24 mouse cellular contexts compared by ENCODE assay signal in the genomic region with DNA sequence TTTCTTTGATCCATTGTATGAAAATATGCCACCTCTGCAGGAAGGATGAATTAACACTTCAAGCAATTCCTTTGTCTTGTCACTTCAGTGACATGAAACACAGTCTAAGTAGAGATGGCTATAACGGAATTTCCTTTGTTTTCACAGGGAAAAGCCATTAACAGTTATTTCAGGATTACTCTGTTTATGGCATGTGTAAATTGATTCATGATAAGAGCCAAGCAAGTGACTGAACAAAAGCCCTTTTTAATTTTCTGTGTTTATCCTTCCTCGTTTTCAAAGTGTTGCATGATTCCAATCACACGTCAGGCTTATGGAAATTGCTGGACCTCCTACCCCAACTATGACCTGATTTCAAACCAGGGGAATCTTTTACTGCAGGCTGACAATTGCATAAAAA.
DNase-seq lines count a peak whose midpoint lies in the region; ATAC-seq lines count a peak whose summit lies in the region.
"Had no signal": no experiment of that assay in that cellular context is flagged by ENCODE, and none has a peak within 500 bp of the region (broad histone marks: within the 10 kb centered on the region; RNA-seq: fewer than 3 reads in every experiment).

No protein-coding gene starts in this region.

- H3K4me1 ChIP-seq in forebrain, embryonic 15.5 days, result peaks cover 13% of the 10 kb centered on the region; the same call in 1 of the 2 replicates
- H3K4me1 ChIP-seq in forebrain, embryonic 11.5 days (replicated peaks; ENCODE audit: control insufficient read depth, insufficient read depth, low read length), result no peaks in the 10 kb centered on the region
- H3K4me1 ChIP-seq in midbrain, embryonic 13.5 days (replicated peaks), result 0 out of 2 replicates have a peak, but pooled peaks cover 3% of the 10 kb centered on the region
- no peaks in the 10 kb centered on the region for H3K4me1 ChIP-seq in midbrain, embryonic 11.5 days (ENCODE audit: control insufficient read depth, insufficient read depth, low read length)
- peaks cover 7% of the 10 kb centered on the region for H3K4me1 ChIP-seq in midbrain, embryonic 16.5 days (ENCODE audit: control insufficient read depth, insufficient read depth, low read length)
- H3K4me1 ChIP-seq: embryonic facial prominence, embryonic 13.5 days; limb, embryonic 13.5 days; lung, embryonic 15.5 days had no signal

- H3K27ac ChIP-seq in forebrain, embryonic 15.5 days (replicated peaks), result peak overlapping the region; percentile 43; the same call in 1 of the 2 replicates
- H3K27ac ChIP-seq in forebrain, embryonic 11.5 days (ENCODE audit: low read depth, low read length), result no peak overlapping the region
- peak overlapping the region; percentile 60 for H3K27ac ChIP-seq in midbrain, embryonic 13.5 days
- H3K27ac ChIP-seq in midbrain, embryonic 11.5 days (ENCODE audit: low read depth, low read length), result no peak overlapping the region
- peak overlapping the region; percentile 61; the same call in 1 of the 2 replicates for H3K27ac ChIP-seq in midbrain, embryonic 16.5 days (ENCODE audit: low read length)
- H3K27ac ChIP-seq: embryonic facial prominence, embryonic 13.5 days; left cerebral cortex, adult 2 months; limb, embryonic 13.5 days; lung, embryonic 15.5 days; midbrain, embryonic 12.5 days had no signal

- no peak overlapping the region for H3K9ac ChIP-seq in forebrain, embryonic 15.5 days (replicated peaks)
- H3K9ac ChIP-seq in forebrain, embryonic 11.5 days (ENCODE audit: low read length), result no peak overlapping the region
- H3K9ac ChIP-seq in midbrain, embryonic 13.5 days (replicated peaks), result no peak overlapping the region
- H3K9ac ChIP-seq in midbrain, embryonic 11.5 days (ENCODE audit: low read length), result no peak overlapping the region
- H3K9ac ChIP-seq in midbrain, embryonic 16.5 days (ENCODE audit: low read depth, low read length), result no peak overlapping the region
- H3K9ac ChIP-seq: embryonic facial prominence, embryonic 13.5 days; limb, embryonic 13.5 days; lung, embryonic 15.5 days; midbrain, embryonic 12.5 days had no signal

- DNase-seq in forebrain, embryonic 11.5 days (ENCODE audit: low spot score), result no peak
- no peak for DNase-seq in midbrain, embryonic 11.5 days (ENCODE audit: low spot score, missing footprints)
- DNase-seq in retina, postnatal 1 day, result peak; percentile 12
- DNase-seq in retina, embryonic 14.5 days (ENCODE audit: low spot score), result no peak
- DNase-seq in left cerebral cortex, adult 8-10 months (ENCODE audit: low spot score in 2 of 2), result no peak
- DNase-seq: adrenal gland, postnatal 14 days; cerebellum, adult 11-12 months; cerebellum, adult 9-11 months; gastrocnemius, postnatal 14 days; heart, postnatal 14 days; kidney, adult 9 months; kidney, postnatal 25 days; thymus, postnatal 4 days had no signal

- no peaks in the 10 kb centered on the region for H3K36me3 ChIP-seq in forebrain, embryonic 15.5 days
- no peaks in the 10 kb centered on the region for H3K36me3 ChIP-seq in forebrain, embryonic 11.5 days (ENCODE audit: control insufficient read depth, insufficient read depth, low read length)
- no peaks in the 10 kb centered on the region for H3K36me3 ChIP-seq in midbrain, embryonic 13.5 days
- no peaks in the 10 kb centered on the region for H3K36me3 ChIP-seq in midbrain, embryonic 11.5 days (ENCODE audit: control insufficient read depth, insufficient read depth, low read length)
- H3K36me3 ChIP-seq in midbrain, embryonic 16.5 days (ENCODE audit: control insufficient read depth, insufficient read depth, low read length), result no peaks in the 10 kb centered on the region
- H3K36me3 ChIP-seq: embryonic facial prominence, embryonic 13.5 days; limb, embryonic 13.5 days; lung, embryonic 15.5 days; midbrain, embryonic 12.5 days had no signal

- WGBS in forebrain, embryonic 15.5 days, result 21% methylated on average over 3 of the region's 3 CpGs
- 41% methylated on average over 3 of the region's 3 CpGs for WGBS in forebrain, embryonic 11.5 days
- 24% methylated on average over 3 of the region's 3 CpGs for WGBS in midbrain, embryonic 13.5 days
- 41% methylated on average over 3 of the region's 3 CpGs for WGBS in midbrain, embryonic 11.5 days
- WGBS in midbrain, embryonic 16.5 days, result 17% methylated on average over 3 of the region's 3 CpGs

- ATAC-seq in forebrain, embryonic 15.5 days (replicated peaks), result peak; percentile 41; the same call in 1 of the 2 replicates
- no peak for ATAC-seq in forebrain, embryonic 11.5 days (replicated peaks; ENCODE audit: low FRiP score)
- ATAC-seq in midbrain, embryonic 13.5 days, result no peak
- ATAC-seq in midbrain, embryonic 11.5 days (ENCODE audit: low FRiP score), result no peak
- no peak for ATAC-seq in midbrain, embryonic 16.5 days
- ATAC-seq: intestine, postnatal 0 days had no signal

- H3K4me3 ChIP-seq in forebrain, embryonic 15.5 days, result no peak overlapping the region
- H3K4me3 ChIP-seq in forebrain, embryonic 11.5 days (ENCODE audit: low read depth, low read length), result no peak overlapping the region
- H3K4me3 ChIP-seq in midbrain, embryonic 13.5 days (replicated peaks), result no peak overlapping the region
- H3K4me3 ChIP-seq in midbrain, embryonic 11.5 days (ENCODE audit: low read depth, low read length), result no peak overlapping the region
- no peak overlapping the region for H3K4me3 ChIP-seq in midbrain, embryonic 16.5 days (ENCODE audit: low read depth, low read length)
- H3K4me3 ChIP-seq: embryonic facial prominence, embryonic 13.5 days; left cerebral cortex, adult 2 months; limb, embryonic 13.5 days; lung, embryonic 15.5 days; midbrain, embryonic 12.5 days; myocyte had no signal

- H3K9me3 ChIP-seq in forebrain, embryonic 15.5 days, result no peaks in the 10 kb centered on the region
- no peaks in the 10 kb centered on the region for H3K9me3 ChIP-seq in forebrain, embryonic 11.5 days (ENCODE audit: control insufficient read depth, low read length)
- no peaks in the 10 kb centered on the region for H3K9me3 ChIP-seq in midbrain, embryonic 13.5 days
- no peaks in the 10 kb centered on the region for H3K9me3 ChIP-seq in midbrain, embryonic 11.5 days (ENCODE audit: control insufficient read depth, low read length)
- no peaks in the 10 kb centered on the region for H3K9me3 ChIP-seq in midbrain, embryonic 16.5 days (replicated peaks; ENCODE audit: control insufficient read depth, low read length, poor library complexity, severe bottlenecking)
- H3K9me3 ChIP-seq: embryonic facial prominence, embryonic 13.5 days; limb, embryonic 13.5 days; lung, embryonic 15.5 days; midbrain, embryonic 12.5 days had no signal

- no peaks in the 10 kb centered on the region for H3K27me3 ChIP-seq in forebrain, embryonic 15.5 days
- H3K27me3 ChIP-seq in forebrain, embryonic 11.5 days (ENCODE audit: control insufficient read depth, insufficient read depth, low read length), result no peaks in the 10 kb centered on the region
- H3K27me3 ChIP-seq in midbrain, embryonic 13.5 days, result no peaks in the 10 kb centered on the region
- H3K27me3 ChIP-seq in midbrain, embryonic 11.5 days (ENCODE audit: control insufficient read depth, insufficient read depth, low read length), result no peaks in the 10 kb centered on the region
- no peaks in the 10 kb centered on the region for H3K27me3 ChIP-seq in midbrain, embryonic 16.5 days (ENCODE audit: control insufficient read depth, insufficient read depth, low read depth, low read length)
- H3K27me3 ChIP-seq: embryonic facial prominence, embryonic 13.5 days; limb, embryonic 13.5 days; lung, embryonic 15.5 days; midbrain, embryonic 12.5 days had no signal

- H3K4me2 ChIP-seq in forebrain, embryonic 15.5 days (replicated peaks), result no peak overlapping the region
- no peak overlapping the region for H3K4me2 ChIP-seq in forebrain, embryonic 11.5 days (ENCODE audit: low read depth, low read length, severe bottlenecking)
- H3K4me2 ChIP-seq in midbrain, embryonic 13.5 days (replicated peaks), result no peak overlapping the region
- no peak overlapping the region for H3K4me2 ChIP-seq in midbrain, embryonic 11.5 days
- no peak overlapping the region for H3K4me2 ChIP-seq in midbrain, embryonic 16.5 days (ENCODE audit: low read length)
- H3K4me2 ChIP-seq: embryonic facial prominence, embryonic 13.5 days; limb, embryonic 13.5 days; liver, embryonic 11.5 days; lung, embryonic 15.5 days; midbrain, embryonic 12.5 days had no signal

Comparison
In these comparisons a context has a peak if more than half of its experiments do, and no peak if none do; other contexts are left out.
1. H3K27ac ChIP-seq: peak in forebrain, embryonic 15.5 days (single experiment), midbrain, embryonic 13.5 days (single experiment) and midbrain, embryonic 16.5 days (single experiment); none in forebrain, embryonic 11.5 days (single experiment) and midbrain, embryonic 11.5 days (single experiment).